Mouse (Mus musculus): Measurements from ENCODE around the gene Fbxl2.

GRCm38 (mm10) chr9:114025182-114025581 lies 20.8 kb downstream of the Fbxl2 start:
- TF ChIP-seq CTCF (IDR thresholded peaks at IDR 0.05; ENCODE audit: extremely low read depth, insufficient read depth, insufficient read length, insufficient replicate concordance) (no peak), POLR2A (IDR thresholded peaks at IDR 0.05; ENCODE audit: low read depth, low read length) (no peak)
